Mouse (Mus musculus) midbrain, postnatal 0 days (tissue): ENCODE measurements around the gene 1700015F17Rik. TPM values are rescaled to one million over a fixed set of nuclear protein-coding genes. Genes with fewer than 3 reads are reported as not detected.

Experiments used
- ATAC-seq: fragments of 200-750 bp; cut with Nextera tagmentation; 2 replicates; pipeline ENCODE4 v1.8.0; 2017; ENCODE audit warnings: moderate number of reproducible peaks, mild to moderate bottlenecking, moderate TSS enrichment, moderate library complexity; ENCODE audit not compliant: low FRiP score
- DNase-seq: peaks from one replicate; pipeline ENCODE4 v3.0.0-alpha.2; 2015; ENCODE audit warnings: low spot score
- H3K27ac ChIP-seq: fragments of 300-500 bp; sonication (generic); 2 replicates; pipeline ENCODE4 v1.5.1; 2014; ENCODE audit warnings: low read depth, mild to moderate bottlenecking, low read length, mixed read lengths
- H3K27me3 ChIP-seq: fragments of 300-500 bp; sonication (generic); 2 replicates; pipeline ENCODE4 v1.6.1; 2014; ENCODE audit warnings: low read length, control low read depth, mixed read lengths; ENCODE audit not compliant: insufficient read depth
- H3K36me3 ChIP-seq: fragments of 300-500 bp; sonication (generic); 2 replicates; pipeline ENCODE4 v1.6.1; 2014; ENCODE audit warnings: low read length, control low read depth, mixed read lengths; ENCODE audit not compliant: insufficient read depth
- H3K4me1 ChIP-seq: fragments of 300-500 bp; sonication (generic); 2 replicates; pipeline ENCODE4 v1.6.1; 2014; ENCODE audit warnings: mild to moderate bottlenecking, control low read depth, antibody characterized with exemption, low read length, mixed read lengths; ENCODE audit not compliant: insufficient read depth
- H3K4me2 ChIP-seq: fragments of 300-500 bp; sonication (generic); 2 replicates; pipeline ENCODE4 v1.6.1; 2014; ENCODE audit warnings: low read depth, mild to moderate bottlenecking, low read length, mixed read lengths; ENCODE audit not compliant: poor library complexity, severe bottlenecking
- H3K4me3 ChIP-seq: fragments of 300-500 bp; sonication (generic); 2 replicates; pipeline ENCODE4 v1.5.1; 2014; ENCODE audit warnings: low read depth, mild to moderate bottlenecking, low read length, moderate library complexity
- H3K9ac ChIP-seq: fragments of 300-500 bp; sonication (generic); replicated peaks from 2 replicates; pipeline ENCODE4 v1.6.1; 2014; ENCODE audit warnings: mild to moderate bottlenecking, low read length, moderate library complexity, mixed read lengths; ENCODE audit not compliant: poor library complexity, severe bottlenecking
- H3K9me3 ChIP-seq: fragments of 300-500 bp; sonication (generic); 2 replicates; pipeline ENCODE4 v1.6.1; 2016; ENCODE audit warnings: low read length, control low read depth
- CTCF ChIP-seq: IDR thresholded peaks from 2 replicates; pipeline ENCODE4 v1.5.1; 2016; ENCODE audit warnings: antibody characterized with exemption, mild to moderate bottlenecking
- WGBS: fragments of 180-500 bp; shearing (Covaris S2); extraction: QIAGEN DNeasy Blood & Tissue Kit; methylation state at CpG from one replicate; pipeline ENCODE4 v1.1.7; 2014; 5-methylcytosine and 5-hydroxymethylcytosine counted together
- polyA plus RNA-seq: library from polyadenylated mRNA; unstranded; fragments of >200 nt; fragmentation: Nextera tagmentation; extraction: Ambion mirVana; gene quantifications from 2 replicates; pipeline ENCODE4 v1.2.1, GENCODE M21; 2015
- total RNA-seq: library from RNA; depleted of rRNA; stranded (reverse); fragments of >200 nt; gene quantifications from 2 replicates; pipeline ENCODE4 v1.2.3, GENCODE M21; 2014; rRNA removed

The 1700015F17Rik gene
- total and polyA plus RNA-seq, 2 experiments from 2014 or later: 0.22 TPM; not detected in 1

DNA sequence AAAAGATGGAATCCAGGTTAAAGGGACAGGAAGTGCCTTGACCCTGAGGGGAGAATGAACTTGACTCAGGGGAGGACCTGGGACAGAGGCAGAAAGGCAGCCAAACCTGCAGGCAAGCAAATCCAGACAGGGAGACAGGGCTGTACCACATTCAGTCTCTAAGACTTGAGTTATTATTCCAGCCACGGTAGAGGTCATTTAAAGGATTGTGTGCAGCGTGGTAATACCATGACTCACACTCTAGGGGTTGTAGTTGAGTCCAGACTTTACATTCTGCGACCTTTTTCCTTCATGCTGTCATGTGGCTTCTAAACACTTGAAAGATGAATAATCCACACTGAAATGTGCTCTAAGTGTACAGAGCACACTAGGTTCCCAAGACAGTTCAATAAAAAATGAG lies 86.2 kb downstream of the 1700015F17Rik start:
- WGBS: 45% methylated on average over 3 of the region's 3 CpGs
- Histone ChIP-seq H3K9me3 (no peaks in the 10 kb centered on the region), H3K27me3 (no peaks in the 10 kb centered on the region), H3K4me2 (no peak overlapping the region), H3K27ac (no peak overlapping the region), H3K9ac (no peak overlapping the region), H3K4me1 (no peaks in the 10 kb centered on the region), H3K36me3 (no peaks in the 10 kb centered on the region), H3K4me3 (no peak overlapping the region)
- DNase-seq (no peak), ATAC-seq (no peak)
- TF ChIP-seq CTCF: no peak

Other genes starting within 250 kb of the 1700015F17Rik start
- 84.4 and 86.4 TPM in 2 replicates for gene Cdk14, start 58.8 kb downstream of the 1700015F17Rik start, total RNA-seq
- 45.1 and 45.6 TPM in 2 replicates for gene Cdk14, start 58.8 kb downstream of the 1700015F17Rik start, polyA plus RNA-seq
- gene Cldn12, start 35.8 kb upstream of the 1700015F17Rik start, total RNA-seq: 16.7 and 21.4 TPM in 2 replicates
- 13.9 and 14.5 TPM in 2 replicates for gene Cldn12, start 35.8 kb upstream of the 1700015F17Rik start, polyA plus RNA-seq
- 15.5 and 21.7 TPM in 2 replicates for gene Gtpbp10, start 80.4 kb upstream of the 1700015F17Rik start, total RNA-seq
- 10.5 and 10.6 TPM in 2 replicates for gene Gtpbp10, start 80.4 kb upstream of the 1700015F17Rik start, polyA plus RNA-seq
- 8.7 and 11.5 TPM in 2 replicates for gene Gm8773, start 94.7 kb upstream of the 1700015F17Rik start, total RNA-seq
- 11.9 and 12.2 TPM in 2 replicates for gene Gm8773, start 94.7 kb upstream of the 1700015F17Rik start, polyA plus RNA-seq
- 9.3 and 13.8 TPM in 2 replicates for gene Cfap69, start 185.1 kb upstream of the 1700015F17Rik start, total RNA-seq
- 8.4 and 9.0 TPM in 2 replicates for gene Cfap69, start 185.1 kb upstream of the 1700015F17Rik start, polyA plus RNA-seq
- 11.0 and 14.7 TPM in 2 replicates for gene Steap2, start 215.4 kb upstream of the 1700015F17Rik start, total RNA-seq
- 4.3 and 4.8 TPM in 2 replicates for gene Steap2, start 215.4 kb upstream of the 1700015F17Rik start, polyA plus RNA-seq